Mouse (Mus musculus): ENCODE results near the gene Tm9sf4.

DNA sequence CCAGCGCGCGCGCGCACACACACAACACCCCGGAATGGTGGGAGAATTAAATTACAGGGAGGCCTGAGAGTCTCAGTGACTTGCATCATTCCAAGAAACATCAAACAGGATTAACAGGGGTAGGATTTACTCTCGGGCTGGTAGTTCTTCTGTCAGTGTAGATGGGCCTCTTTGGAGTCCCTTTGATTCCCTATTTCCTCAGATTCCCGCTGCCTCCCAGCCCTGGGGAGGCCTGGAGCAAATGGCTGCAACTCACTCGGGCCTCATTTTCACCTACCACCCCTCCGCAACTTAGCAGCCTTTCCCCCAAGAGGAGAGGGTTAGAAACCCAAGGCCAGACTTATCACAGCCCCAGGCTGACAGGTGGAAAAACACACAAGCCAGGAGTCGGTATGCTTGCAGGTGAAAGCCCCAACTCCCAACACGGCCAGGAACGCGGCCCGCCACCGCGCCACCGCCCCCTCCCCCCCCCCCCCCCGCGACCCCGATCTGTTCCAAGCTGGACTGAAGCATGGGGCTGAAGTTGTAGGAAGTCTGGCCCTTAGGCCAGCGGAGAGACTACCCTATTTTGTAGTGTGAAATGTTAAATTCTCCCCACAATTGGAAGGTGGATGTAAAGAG, 78.9 kb downstream of the Tm9sf4 start:
- no peak for TF ChIP-seq CTCF (IDR thresholded peaks at IDR 0.05; ENCODE audit: borderline replicate concordance, control insufficient read depth, extremely low read depth, insufficient read depth, low read length, poor library complexity)
- no peak for TF ChIP-seq POLR2A (IDR thresholded peaks at IDR 0.05; ENCODE audit: control insufficient read depth, extremely low read depth, insufficient read depth, low read length, poor library complexity)

Measured in thymus, adult 2 months (tissue).